Mouse (Mus musculus) megakaryocyte-erythroid progenitor cell, adult 5-6 weeks (primary cell): ENCODE data around the gene Lrrc20. TPM values are rescaled to one million over a fixed set of nuclear protein-coding genes. Genes with fewer than 3 reads are reported as not detected.
A peak's percentile ranks its signal among the peaks of the same experiment; 100 is the strongest.
"Not testable (repeated sequence)": the region's sequence is repeated elsewhere in the genome, so short reads cannot be mapped to it uniquely, and the experiment has no call there.

Experiments
- ATAC-seq: replicated peaks from 2 replicates; pipeline ENCODE4 v1.8.0; 2016; ENCODE audit warnings: mild to moderate bottlenecking, inconsistent platforms; ENCODE audit not compliant: severe bottlenecking, poor library complexity, low FRiP score, low TSS enrichment
- total RNA-seq, 2 experiments: library from RNA; stranded (forward) in 1 of 2; stranded (reverse) in 1 of 2; fragments of 200-1000, 215-1000 nt in 1 of 2; fragments of >200 nt in 1 of 2; fragmentation: Nextera tagmentation in 1 of 2; gene quantifications; 2 replicates each; pipeline ENCODE4 v1.2.3; 2014 to 2017

The Lrrc20 gene
- total RNA-seq (2014; fragmentation: Nextera tagmentation) (14.3 and 19.5 TPM in 2 replicates), total RNA-seq (2017) (8.0 and 10.9 TPM in 2 replicates)

DNA sequence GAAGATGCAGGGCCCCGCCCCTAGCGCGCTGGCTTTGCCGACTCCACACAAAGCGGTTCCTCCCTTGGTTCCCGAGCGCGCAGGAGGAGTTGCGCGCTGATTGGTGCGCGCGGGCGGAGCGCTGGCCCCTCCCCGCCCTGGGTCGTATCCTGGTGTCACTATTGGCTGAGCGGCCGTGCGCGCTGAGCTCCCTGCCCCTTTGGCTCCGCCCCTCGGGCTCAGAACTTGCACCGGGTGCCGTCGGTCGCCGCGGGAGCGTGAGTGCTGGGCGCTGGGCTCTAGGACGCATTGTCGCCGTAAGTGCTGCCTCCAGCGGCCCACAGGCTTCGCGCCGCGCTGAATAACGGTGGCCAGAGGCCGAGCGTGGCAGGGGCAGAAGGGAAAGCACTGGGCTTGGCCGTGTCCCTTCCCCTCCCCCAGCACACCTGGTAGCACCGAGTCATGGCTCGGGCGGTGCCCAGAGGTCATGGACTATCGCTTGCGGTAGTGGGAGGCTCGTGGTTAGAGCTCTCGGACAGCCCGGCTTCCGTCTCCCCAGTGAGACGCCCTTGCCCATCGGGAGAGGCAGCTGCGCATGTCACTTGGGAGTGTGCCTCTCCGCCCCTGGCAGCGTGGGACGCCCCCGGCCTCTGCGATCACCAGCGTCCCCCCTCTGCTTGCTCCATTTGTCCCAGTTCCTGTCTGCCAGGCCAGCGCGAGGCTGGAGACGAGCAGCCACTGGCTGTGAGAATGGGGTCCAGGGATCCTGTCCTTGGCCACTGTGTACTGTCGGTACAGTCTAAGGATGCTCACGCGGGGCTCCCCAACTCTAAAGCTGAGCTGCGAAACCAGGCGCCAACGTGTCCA lies at the start of gene Lrrc20:
Gene Lrrc20, plus strand, starts transcription at position 208 of the 846 bp plus-strand sequence.
- peak; percentile 99 for ATAC-seq

DNA sequence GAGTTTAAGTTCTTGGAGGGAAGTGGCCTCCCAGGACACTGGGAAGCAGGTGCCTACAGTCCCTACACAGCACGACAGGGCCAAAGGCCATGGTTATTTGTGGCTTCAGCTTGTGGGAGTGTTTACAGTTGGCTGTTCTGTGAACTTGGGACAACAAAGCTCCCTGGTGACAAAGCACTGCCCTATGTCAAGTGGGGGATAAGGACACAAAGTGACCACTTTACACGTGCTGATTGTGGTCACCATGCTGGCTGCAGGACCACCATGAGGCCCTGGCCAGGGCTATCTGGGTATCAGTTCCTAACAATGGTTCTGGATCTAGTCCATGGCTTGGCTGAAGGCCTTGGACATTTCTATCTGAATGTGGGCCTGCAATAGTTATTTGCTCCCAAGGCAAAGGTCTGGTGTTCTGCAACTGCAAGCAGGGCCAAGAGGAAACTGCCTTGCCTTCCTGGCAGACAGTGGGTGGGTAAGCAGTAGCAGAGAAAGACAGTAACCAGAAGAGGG lies 49.3 kb upstream of the Lrrc20 start:
- no peak for ATAC-seq

DNA sequence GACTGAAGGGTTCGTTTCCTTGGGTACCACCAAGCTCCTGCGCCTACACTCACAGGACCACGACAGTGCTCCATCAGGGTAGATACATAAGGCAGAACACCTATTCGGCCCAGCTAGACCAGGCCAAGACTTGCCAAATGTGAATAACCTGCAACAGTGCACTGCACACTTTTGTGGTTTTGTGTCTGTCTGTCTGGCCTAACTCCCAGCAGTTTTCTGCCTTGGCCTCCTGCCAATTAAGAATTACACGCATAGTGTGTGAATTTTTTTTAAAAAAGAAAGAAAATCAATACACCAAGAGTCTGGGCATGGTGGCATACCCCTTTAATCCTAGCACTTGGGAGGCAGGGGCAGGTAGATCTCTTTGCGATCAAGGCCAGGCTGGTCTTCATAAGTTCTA lies 47.6 kb upstream of the Lrrc20 start:
- ATAC-seq, result no peak

DNA sequence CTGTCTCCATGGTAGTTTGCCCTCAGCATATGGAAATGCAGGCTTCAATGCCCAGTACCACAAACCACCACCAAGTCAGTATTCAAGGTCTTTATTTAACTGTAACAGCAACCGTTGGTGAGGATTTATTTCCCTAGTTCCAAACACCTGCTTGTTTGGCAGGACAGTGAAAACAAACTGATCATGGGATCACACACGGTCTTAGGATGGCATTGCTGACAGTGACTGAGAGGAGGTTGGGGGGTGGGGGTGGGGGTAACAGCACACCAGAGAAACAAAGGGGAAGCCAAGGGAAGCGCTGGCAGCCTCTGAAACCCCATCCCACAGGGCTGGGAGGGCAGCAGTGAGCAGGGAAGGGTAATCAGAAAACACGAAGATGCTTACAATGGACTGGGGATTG lies 47.2 kb upstream of the Lrrc20 start:
- no peak for ATAC-seq

DNA sequence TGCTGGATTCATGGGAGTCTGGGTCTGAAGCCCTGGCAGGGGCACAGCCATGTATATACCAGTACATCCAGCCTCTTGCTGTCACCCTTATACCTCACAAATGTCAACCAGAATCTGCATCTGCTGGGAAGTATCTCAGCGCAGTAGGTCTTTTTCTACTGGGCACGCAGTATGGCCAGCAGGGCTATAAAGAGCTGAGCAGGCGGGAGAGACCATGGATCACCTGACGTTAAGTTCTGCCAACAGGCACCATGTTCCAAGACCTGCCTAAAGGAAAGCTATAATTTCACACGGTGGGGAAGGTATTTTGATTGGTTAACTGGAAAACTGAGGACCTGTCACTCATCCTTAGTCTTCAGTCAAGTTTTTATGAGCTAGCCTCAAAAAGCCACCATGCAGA lies 46.6 kb upstream of the Lrrc20 start:
- ATAC-seq, result no peak

DNA sequence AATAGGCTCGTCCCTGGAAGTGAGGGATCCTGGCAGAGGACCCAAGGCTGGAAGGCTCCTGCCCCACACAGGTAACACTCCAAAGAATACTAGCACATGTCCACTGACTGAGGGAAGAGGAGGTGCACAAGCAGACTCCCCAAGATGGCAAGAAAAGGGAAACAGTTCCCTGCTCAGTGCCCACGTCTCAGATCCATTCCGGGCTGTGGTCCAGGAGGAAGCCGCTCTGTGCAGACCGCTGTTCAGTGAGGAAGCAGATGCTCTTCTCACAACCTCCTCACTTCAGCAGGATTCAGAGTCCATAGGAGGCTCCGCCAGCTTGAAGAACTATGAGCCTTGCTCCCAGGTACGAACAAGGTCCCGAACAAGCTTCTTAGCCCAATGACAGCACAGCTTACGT lies 44.2 kb upstream of the Lrrc20 start:
- ATAC-seq, result no peak

DNA sequence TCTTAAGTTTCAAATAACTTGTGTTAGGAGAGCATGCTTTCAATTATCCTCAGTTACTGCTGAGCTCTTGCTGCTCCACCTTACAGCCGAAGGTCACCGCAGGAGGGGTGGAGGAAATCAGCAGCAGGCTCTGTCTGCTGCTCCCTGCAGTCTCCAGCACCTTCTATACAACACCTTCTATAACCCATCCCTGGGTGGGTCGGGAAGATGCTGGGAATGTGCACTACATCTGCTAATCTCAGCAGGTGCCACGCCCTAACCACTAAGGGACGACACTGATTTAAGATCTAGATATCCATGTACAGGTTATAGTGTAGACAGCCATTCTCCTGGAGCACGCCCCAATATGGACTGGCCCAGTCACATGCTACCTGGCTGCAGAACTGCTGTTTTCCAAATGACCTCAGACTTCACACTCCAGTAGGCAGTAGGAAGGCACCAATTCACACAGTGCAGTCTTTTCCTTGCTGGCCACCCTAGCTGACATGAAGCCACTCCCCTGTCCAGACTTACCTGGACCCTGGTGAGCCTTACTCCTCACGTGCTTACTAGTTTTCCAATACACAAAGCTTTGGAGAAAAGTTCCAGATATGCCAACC lies 35.3 kb upstream of the Lrrc20 start:
- ATAC-seq, result no peak

DNA sequence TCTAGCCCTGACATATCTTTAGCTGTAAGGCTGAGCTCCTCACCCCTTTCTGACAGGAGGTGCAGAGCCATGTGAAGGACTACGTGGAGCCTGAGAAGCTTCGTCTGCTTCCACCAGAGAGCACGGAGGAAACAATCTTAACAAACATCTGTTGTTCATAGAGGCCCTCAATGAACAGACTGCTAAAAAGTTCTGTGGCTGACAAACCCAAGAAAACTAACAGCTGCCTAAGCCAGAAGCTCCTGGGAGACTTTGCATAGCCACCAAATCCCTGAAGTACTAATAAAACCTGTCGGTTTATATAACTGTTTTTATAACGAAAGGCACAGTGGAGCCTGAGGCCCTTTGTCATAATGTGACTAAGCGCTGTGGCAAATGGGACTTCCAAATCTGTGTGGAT lies 32.1 kb upstream of the Lrrc20 start:
- ATAC-seq, result no peak

DNA sequence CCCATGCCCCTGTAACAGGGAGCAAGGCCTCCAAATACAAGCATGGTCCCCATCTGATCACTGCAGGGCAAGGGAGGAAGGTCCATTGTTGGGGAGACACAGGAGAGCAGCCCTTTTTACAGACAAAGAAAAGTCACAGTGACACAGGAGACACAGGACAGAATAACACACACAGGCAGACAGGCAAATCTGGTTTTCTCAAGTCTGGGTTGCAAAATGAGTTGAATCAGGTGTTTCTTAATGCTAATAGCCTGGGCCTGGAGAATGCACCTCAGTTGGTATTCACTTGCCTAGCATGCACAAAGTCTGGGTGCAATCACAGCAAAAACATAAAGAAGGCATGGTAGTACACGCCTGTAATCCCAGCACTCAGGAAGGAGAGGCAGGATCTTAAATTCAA lies 31.7 kb upstream of the Lrrc20 start:
- ATAC-seq, result no peak

DNA sequence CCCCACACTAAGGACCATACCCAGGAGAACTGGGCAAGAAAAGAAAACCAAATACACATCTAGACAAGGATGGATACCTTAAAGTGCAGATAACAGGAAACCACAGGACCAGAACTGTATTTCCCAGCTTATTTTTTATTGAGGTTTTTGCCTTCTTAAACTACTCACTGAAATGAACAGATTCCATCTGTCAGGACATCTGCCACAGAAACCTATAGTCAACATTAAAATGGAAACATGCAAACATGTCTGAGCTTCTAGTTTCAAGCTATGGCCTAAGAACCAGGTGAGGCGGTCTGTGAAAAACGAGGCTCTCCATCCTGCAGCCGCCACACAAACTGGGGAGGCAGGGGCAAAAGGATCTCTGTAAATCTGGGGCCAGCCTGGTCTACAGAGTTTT lies 30.6 kb upstream of the Lrrc20 start:
- no peak for ATAC-seq

DNA sequence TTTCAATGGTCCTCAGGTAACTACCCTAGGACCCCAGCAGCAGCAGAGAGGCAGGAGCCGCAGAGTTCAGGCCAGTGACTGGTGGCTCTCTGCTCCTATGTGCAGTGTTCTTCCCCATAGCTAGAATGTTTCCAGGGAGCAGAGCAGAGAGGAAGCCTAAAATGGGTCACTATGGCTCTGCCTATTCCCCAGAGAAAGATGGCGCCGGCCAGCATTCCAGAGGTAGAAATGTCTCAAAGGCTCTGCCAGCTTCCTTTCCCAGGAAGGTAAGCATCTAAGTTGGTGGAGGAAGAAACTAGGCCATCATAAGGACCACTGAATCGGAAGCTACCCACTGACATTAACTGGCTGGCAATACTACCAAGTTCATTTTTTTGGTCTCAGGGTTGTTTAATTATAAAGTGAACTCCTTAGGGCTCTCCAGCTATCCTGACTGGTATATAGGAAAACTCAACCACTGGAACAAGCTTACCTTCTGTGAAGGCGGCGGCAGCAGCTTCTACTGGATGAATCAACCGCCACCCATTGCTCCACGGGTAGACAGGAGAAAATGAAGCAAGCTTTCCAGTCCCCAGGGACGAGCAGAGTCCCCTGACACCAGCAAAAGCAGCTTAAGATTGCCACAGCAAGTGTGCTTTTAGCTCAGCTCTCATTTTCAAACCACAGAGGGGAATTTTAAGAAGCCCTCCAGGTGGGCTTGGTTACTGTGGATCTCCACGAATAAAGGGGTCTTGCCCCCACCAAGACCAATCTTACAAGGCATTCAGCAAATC lies 27.8 kb upstream of the Lrrc20 start:
- ATAC-seq, result no peak

DNA sequence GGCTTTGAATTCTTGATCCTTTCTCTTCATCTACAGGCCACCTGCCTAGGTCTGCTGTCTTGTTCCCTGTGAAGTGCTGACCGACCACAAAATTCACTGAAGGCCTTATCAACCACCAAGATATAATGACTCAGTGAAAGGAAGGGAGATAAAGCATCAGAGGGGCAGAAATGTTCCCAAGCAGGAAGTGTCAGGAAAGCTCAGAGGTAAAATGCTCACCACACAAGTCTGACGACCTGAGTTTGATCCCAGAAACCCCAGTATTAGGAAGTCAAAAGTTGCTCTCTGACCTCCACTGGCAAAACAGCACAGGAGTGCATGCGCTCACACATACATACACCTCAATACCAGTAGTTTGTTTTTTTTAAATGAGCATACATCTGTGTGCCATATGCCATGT lies 26.8 kb upstream of the Lrrc20 start:
- no peak for ATAC-seq

DNA sequence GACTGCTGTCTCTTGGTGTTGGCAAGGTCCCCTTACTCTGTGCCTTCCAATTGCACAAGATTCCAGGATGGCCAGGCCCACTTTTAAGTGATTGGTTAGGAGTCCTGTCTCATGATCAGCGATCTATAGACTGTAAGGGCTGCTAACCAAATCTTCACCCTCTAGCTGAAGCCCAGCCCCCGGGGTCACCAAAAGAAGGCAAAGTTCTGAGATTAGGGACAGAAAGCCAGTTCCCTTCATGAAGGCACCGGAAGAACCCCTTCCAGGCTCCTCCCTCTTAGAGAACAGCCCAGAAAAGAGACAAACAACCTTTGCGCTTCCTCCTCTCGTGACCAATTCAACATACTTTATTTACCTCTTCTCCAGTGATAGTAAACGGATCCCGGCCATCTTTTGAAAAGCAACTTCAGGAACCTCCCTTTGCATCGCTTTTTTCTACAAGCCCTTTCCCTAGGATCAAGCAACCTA lies 24.1 kb upstream of the Lrrc20 start:
- peak; percentile 47 for ATAC-seq

DNA sequence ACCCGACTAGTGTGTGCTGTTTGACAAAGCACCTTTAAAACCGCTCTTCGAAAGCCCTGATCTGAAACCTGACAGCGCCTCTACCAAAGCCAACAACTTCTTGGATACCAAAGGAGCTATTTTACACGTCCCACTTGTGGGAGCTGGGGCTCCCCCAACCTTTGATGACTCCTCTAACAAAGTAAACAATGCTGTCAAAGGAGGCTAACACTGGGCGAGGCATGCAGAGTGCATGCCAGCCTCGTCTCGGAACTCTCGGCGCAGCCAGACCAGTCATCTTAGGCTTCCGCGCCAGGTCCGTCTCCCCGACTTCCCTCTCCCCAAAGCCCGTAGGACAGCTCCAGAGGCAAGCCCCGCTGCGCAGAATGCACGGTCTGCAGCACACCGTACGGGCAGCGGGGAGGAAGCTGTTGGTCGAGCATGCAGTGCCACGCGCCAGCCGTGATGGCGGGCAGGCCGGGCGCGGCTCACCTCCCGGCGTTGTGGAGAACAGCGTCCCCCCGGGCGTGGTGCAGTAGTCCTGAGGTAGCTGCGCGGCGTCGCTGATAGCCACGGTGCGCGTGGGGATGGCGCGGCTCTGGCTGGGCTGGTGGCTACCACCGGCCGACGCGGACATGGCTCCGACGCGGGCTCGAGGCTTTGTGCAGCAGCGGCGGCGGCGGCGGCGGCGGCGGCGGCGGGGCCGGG lies 23.5 kb upstream of the Lrrc20 start:
- ATAC-seq, result peak; percentile 30

DNA sequence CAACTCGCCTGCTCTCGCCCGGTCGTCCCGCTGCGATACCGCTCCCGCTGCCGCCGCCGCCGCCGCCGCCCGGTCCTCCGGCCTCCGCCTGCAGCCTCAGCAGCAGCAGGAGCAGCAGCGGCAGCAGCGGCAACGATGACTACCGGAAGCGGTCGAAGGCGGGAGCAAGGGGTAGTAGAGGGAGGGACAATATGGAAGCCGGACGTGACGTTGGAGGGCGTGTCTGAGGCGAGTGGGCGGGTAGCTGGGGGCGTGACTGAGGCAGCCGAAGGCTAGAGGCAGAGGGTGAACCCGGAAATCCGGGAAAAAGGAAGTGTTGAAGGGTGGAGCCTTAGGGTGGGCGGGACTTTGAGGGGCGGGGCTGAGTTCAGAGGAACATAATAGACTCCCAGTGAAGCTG lies 23.0 kb upstream of the Lrrc20 start, which contains the start of gene Eif4ebp2:
Gene Eif4ebp2, minus strand, starts transcription at position 17 of the 400 bp plus-strand sequence.
- peak; percentile 97 for ATAC-seq

DNA sequence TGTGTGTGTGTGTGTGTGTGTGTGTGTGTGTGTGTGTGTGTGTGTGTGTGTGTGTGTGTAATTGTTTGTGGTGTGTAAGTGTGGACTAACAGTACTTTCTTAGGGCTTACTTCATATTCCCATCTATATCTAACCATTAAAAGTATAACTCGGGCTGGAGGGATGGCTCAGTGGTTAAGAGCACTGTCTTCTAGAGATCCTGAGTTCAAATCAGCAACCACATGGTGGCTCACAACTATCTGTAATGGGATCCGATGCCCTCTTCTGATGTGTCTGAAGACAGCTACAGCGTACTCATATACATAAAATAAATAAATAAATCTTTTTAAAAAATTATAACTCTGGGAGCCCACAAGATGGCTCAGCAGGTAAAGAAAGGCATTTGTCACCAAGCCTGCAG lies 22.4 kb upstream of the Lrrc20 start:
- not testable (repeated sequence) for ATAC-seq

DNA sequence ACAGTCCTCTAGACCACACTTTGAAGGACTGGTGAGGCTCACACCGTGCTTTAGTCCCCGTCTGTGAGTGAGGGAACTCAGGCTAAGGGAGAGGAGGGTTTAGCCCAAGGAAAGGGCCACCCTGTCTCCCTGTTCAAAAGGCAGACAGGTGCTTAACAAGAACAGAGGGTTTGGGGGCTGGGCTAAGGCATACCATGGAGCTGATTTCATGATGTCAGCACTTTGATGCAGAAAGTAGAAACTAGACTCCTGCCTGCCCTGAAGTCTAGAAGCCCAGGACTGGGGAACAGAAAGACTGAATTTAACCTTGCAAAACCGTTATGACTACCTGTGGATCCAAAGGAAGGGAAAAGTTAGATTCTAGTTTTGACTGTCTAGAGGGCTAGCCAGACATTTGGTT lies 18.4 kb upstream of the Lrrc20 start:
- no peak for ATAC-seq

DNA sequence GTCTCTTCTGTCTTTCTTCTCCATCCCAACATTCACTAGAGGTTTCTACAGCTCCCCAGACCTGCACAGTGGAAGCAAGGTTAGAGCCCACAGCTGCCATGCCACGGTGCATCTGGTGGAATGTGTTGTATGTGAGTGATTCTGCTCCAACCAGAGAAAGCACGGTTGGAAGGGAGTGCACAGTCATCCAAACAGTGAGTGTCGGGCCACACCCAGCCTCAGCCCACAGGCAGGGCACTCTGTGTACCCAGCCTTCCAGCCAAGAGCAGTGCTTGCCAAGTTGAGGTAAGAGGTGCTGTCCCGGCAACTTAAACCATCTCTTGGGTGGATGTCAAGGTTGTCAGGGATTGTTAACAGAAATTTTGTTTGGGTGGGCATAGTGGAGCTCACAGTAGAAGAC lies 10.6 kb upstream of the Lrrc20 start:
- peak; percentile 89 for ATAC-seq

DNA sequence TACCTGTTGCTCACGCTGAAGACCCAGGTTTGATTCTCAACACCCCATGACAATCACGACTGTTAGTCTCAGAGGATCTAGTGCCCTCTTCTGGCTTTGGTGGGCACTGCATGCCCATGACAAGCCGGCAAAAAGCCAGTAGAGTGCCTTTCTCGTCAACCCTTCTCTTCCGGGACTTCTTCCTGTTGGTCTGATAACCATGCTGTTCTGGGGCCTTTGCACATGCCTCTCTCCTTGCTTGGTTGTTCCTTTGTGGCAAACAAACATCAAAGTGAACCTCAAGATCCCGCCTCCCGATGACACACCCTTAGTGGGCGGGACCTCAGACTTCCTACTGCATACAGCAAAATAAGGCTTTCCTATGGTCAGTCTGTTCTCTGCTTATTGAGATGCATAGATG lies 9.4 kb upstream of the Lrrc20 start:
- ATAC-seq, result 0 out of 2 replicates have a peak, but pooled peaks have one; percentile 11
